Mouse (Mus musculus) c-Kit-negative CD71-positive TER-119-positive erythroid progenitor cells, embryonic 14.5 days (primary cell): ENCODE results near the gene Rb1.

Experiments used
- DNase-seq: peaks from one replicate; pipeline ENCODE4 v3.0.0-alpha.2; 2013; ENCODE audit warnings: low read depth, low spot score

The Rb1 gene

DNA sequence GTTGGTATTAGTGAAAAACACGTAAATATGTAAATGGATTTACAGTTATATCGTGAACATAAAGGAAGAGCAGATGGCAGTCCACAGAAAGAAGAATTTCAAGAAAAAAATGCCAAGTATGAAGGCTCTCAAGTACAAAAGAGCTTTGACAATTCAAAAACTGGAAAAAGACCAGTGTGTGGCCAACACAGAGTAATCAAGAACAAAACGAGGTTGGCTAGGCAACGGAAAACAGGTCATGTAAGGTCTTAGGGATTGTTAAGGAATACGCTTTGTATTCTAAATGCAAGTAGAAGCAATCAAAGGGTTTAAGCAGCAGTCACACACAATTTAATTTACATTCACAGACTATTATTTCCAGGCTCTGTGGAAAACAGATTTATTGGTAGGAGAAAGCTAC lies 53.8 kb downstream of the Rb1 start:
- no peak for DNase-seq

- DNase-seq, result peak; percentile 25
Observed at GRCm38 (mm10) chr14:73266166-73266565, 59.5 kb downstream of the Rb1 start.

DNA sequence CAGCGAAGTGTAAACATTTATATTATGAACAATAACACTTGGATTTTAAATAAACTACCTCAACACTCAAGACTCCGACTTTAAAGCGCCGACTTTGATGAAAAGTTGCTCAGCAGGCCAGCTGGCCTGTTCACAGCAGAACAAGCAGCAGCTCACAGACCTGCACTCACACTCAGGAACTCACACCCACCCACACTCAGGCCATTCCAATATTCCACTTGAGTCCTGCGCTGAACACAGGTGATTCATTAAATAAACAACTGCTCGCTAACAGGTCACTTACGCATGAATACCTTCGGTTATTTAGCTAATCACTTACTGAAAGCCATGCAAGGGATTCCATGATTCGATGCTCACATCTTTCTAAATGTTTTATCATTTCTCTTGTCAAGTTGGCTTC lies 63.4 kb downstream of the Rb1 start:
- no peak for DNase-seq

- no peak for DNase-seq
Observed at GRCm38 (mm10) chr14:73258181-73258580, 67.4 kb downstream of the Rb1 start.

DNA sequence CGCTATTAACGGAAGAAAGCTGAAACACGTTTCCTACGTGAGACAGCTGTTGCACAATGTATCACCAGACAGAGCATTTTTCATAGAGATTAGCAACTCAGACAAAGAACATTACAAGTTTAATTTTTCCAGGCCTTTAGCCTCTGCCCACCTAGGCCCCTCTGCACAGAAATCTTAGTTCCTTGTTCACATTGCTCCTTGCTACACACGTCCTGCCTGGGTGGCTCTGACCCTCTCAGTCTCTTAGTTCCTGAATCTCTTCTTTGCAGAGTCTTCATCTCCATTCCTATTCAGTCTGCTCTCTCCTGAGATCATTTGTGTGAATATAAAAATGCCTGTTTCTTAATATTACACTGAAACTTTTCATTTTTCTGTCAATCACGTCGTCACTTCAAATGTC lies 68.3 kb downstream of the Rb1 start:
- DNase-seq, result no peak

DNA sequence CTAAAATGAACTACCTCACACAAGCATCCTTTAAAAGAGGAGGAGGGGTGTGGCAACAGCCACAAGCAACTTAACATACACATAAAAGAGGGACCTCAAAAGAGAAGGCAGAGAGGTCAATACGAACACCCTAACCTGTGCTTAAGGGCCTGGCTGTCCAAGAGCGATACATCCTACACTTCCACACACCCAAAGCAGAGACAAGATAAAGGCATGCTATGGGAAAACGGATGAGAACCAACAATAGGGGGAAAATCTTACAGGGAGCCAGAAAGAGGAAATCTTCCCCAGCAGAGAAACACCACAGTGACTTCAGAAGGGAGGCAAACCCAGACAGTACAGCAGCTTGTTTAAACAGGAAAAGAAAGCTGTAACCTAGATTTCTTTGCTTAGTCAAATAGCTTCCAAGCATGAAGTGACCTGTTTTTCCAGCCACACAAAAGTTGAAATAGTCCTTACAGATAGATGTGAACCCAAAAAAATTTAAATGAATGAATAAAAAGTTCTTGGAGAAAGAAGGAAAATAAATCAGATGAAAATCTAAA lies 70.1 kb downstream of the Rb1 start:
- DNase-seq, result no peak

GRCm38 (mm10) chr14:73254412-73254811 lies 71.2 kb downstream of the Rb1 start:
- no peak for DNase-seq

DNA sequence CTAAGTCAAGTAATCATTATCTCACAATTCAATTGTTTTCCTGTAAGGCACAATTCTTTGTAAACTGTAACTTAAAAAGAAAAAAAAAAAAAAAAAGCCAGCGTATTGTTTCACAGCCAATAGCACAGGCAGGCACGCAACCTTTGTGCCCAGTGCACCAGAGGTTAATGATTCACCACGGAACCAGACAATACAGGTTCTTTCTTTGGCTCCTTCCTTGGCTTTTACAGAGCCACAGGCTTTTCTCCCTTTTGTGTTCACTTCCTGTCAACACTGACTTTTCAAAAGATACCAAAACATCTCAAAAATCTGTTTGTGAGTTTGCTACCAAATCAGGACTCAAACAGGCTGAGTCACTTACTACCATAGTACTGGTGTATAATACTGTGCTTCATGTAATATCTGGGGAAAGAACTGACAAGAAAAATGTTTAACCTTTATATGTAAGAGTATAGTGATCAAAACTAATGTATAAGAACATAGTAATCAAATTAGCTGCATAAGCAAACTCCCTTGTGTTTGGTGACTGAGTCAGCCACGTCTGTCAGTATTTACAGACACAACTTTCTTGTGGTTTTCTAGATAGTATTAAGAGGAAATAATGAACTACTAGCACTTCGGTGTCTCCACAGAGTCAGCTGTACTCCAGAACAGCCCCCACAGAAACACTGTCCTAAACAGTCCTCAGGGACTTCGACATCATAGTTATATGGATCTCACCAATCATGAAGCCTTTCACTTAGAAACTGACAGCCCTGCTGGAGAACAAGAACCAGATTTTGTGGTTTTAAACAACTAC lies 72.0 kb downstream of the Rb1 start:
- no peak for DNase-seq

- no peak for DNase-seq
Observed at GRCm38 (mm10) chr14:73252276-73252675, 73.3 kb downstream of the Rb1 start.

DNA sequence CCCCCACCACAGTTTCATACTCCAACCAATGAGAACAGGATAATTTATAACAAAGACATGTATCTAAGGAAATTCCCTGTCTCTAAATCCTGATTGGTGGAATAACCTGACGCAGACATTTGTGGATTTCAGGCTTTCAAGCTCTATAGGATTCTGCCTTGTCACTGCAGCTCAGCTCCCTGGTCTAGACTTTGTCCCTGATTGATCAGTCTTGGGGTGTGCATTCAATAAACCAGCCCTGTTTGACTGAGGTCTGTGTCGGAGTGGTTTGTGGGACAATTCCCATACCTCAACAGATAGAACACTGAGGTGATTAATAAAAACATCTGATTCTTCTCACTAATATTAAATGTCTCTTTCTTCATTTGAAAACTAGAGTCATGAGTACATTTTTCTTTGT lies 75.6 kb downstream of the Rb1 start:
- no peak for DNase-seq

DNA sequence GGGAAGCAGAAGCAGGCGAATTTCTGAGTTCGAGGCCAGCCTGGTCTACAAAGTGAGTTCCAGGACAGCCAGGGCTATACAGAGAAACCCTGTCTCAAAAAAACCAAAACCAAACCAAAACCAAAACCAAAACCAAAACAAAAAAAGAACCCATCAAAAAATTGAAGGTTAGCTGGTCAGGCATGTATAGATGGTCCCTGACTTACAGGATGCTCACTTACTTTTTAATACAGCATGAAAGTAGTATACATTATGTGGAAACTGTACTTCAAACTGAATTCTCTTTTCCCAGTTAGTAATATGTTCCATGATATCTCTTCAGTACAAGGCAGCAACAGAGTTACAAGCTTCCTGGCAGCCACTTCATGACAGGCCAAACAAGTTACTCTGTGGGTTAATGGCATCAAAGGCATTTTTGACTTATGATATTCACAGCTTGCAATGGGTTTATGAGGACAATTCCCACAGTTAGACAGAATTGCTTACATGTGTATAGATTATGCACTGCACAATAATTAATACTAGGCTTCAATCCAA lies 81.5 kb downstream of the Rb1 start:
- no peak for DNase-seq

DNA sequence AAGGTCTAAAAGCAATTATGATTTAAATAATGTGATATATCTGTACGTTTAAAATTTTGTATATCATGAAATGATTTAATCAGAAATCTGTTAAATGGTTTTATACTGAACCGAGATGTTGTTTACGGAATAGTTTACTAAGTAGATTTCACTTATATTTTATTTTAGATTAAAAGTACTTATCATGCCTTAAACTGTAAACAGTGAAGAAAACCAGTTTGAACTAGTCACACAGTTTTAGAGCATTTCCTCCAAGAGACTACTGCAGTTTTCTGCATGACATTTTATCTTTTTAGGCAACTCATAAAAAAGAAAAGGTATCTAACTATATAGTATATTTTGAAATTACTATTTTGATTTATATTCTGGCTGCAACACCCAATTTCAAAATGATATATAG lies 85.8 kb downstream of the Rb1 start:
- DNase-seq, result no peak

GRCm38 (mm10) chr14:73239291-73239690 lies 86.3 kb downstream of the Rb1 start:
- no peak for DNase-seq

DNA sequence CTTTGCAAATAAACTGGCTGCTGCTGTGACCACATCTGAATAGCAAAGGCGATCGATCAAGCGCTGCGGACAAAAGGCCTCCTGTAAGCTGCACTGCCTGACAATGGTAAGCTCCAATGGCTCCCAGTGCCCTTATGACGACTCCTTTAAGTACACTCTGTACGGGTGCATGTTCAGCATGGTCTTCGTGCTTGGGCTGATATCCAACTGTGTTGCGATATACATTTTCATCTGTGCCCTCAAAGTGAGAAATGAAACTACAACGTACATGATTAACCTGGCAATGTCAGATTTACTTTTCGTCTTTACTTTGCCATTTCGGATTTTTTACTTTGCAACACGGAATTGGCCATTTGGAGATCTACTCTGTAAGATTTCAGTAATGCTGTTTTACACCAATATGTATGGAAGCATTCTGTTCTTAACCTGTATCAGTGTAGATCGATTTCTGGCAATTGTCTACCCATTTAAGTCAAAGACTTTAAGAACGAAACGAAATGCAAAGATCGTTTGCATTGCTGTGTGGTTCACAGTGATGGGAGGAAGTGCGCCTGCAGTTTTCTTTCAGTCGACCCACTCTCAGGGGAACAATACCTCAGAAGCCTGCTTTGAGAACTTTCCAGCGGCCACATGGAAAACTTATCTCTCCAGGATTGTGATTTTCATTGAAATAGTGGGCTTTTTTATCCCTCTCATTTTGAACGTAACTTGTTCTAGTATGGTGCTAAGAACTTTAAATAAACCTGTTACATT lies 86.9 kb downstream of the Rb1 start:
- no peak for DNase-seq

DNA sequence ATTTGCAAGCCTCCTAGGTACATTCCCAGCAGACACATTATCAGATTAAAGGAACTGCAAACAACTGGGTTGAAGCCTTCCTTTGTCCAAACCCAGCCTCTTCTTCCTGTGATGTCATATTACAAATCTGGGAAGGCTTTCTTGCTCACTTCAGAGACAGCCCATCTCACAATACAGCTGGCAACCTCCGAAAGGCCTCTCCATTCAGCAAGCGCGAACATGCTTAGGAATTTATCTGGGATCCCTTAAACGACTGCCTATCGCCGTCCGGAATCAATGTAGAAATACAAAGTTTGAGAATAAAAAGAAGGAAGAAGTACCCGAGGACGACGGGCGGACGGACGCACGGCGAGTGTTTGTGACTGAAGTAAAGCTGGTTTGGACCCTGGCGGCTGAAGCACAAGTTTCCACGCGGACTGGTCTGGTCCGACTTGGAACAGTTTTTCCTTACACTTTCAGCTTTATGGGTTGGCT lies 87.7 kb downstream of the Rb1 start, which contains the start of gene Lpar6:
Lpar6 (plus strand) TSS at position 48 of the 474 bp plus-strand sequence.
- no peak for DNase-seq

DNA sequence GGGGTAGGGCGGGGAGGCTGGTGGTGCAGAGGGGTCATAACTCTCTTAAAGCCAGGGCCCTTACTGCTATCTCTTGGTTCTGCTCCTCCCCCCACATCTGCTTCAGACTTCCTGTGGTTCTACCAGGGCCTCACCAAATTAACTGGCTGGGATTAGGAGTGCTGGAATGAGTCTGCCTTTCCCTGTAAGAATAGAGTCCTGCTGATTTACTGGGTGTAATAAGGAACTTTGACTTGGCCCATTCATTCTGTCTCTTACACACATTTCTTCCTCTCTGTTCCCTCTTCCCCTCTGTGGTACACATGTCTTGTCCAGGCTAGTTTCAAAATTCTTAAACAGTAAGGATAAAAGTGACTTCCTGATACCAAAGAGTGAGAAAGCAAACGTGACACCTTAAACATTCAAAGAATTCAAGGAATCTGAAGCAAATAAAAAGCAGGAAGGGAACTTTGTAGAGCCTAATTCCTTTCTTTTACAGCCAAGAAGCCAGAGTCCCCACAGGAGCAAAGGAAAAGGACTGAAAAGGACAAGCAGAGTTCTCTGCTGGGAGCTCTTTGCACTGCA lies 91.1 kb downstream of the Rb1 start:
- no peak for DNase-seq

- no peak for DNase-seq
Observed at GRCm38 (mm10) chr14:73231286-73231982, 94.2 kb downstream of the Rb1 start.

- no peak for DNase-seq
Observed at GRCm38 (mm10) chr14:73226849-73227248, 98.8 kb downstream of the Rb1 start.

GRCm38 (mm10) chr14:73226346-73226745 lies 99.3 kb downstream of the Rb1 start:
- DNase-seq, result no peak

- no peak for DNase-seq
Observed at GRCm38 (mm10) chr14:73222316-73222970, 103.2 kb downstream of the Rb1 start.

DNA sequence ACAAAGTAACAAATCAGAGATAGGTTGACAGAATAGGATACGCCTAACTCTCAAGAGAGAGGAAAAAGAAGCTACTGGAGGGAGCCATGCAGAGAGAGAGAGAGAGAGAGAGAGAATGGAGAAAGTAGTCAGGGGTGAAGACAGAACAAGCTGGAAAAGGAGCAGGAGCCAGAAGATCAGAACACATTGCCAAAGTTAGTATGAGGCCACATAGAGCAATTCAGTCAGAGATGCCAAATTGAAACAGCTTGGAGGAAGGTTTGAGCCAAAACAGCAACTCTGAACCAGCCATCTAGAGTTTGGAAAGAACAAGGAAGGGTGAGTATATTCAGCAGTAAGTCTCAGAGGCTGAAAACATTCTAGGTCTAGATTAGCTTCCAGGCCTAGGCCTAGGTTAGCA lies 108.6 kb downstream of the Rb1 start:
- no peak for DNase-seq
